Mouse (Mus musculus) gastrocnemius, adult 18-20 months (tissue): Measurements from ENCODE around the gene Tmem202. TPM values are rescaled to one million over a fixed set of nuclear protein-coding genes. Genes with fewer than 3 reads are reported as not detected.

Experiments used
- total RNA-seq, 2 experiments: library from RNA; stranded (reverse); gene quantifications; 2 replicates each; pipeline ENCODE4 v1.2.3; 2021

Gene Tmem202
- total RNA-seq, 2 experiments from 2014 or later: 0.62 to 1.00 TPM

Other genes starting within 250 kb of the Tmem202 start
- 1 to 10 TPM; 7.8 to 7.9 TPM for gene Adpgk, start 248.3 kb downstream of the Tmem202 start, total RNA-seq
- 1 to 10 TPM; 5.0 TPM for gene Bbs4, start 186.3 kb downstream of the Tmem202 start, total RNA-seq
- gene Arih1, start 53.2 kb downstream of the Tmem202 start, total RNA-seq: 100 to 1,000 TPM in 1 of 2 experiments, 10 to 100 TPM in 1; 96.9 to 110 TPM
- gene Hexa, start 307 bp downstream of the Tmem202 start, total RNA-seq: 10 to 100 TPM; 32.4 to 42.0 TPM
- not detected for gene Celf6, start 38.1 kb upstream of the Tmem202 start, total RNA-seq
- 10 to 100 TPM; 24.2 to 24.7 TPM for gene Parp6, start 77.4 kb upstream of the Tmem202 start, total RNA-seq
- gene Pkm, start 116.5 kb upstream of the Tmem202 start, total RNA-seq: 1,000 to 10,000 TPM; 2,790 to 2,981 TPM
- under 1 TPM in 1 of 2 experiments, not detected in 1; 0.07 TPM for gene Gramd2, start 140.3 kb upstream of the Tmem202 start, total RNA-seq
- 10 to 100 TPM; 10.3 to 11.8 TPM for gene Senp8, start 210.9 kb upstream of the Tmem202 start, total RNA-seq
- gene Myo9a, start 211.0 kb upstream of the Tmem202 start, total RNA-seq: 1 to 10 TPM; 7.4 to 7.5 TPM